Mouse (Mus musculus): ENCODE measurements at regions not wholly inside any gene's neighbourhood (a gene's known extent, or its start where the extent isn't known, plus 50 kb on each side); places are given as distances from the start of the nearest gene placed in this dataset.

- TF ChIP-seq CTCF (IDR thresholded peaks at IDR 0.05; ENCODE audit: insufficient read depth, low read depth, low read length) = no peak
- TF ChIP-seq POLR2A (IDR thresholded peaks at IDR 0.05; ENCODE audit: insufficient read depth, low read depth, low read length) = no peak
Measured at GRCm38 (mm10) chr13:39769228-39769627, 592.0 kb downstream of the Ofcc1 start.
